Mouse (Mus musculus) cortical plate, adult 2 months (tissue): Measurements from ENCODE around the gene Prcc. TPM values are rescaled to one million over a fixed set of nuclear protein-coding genes. Genes with fewer than 3 reads are reported as not detected.
A peak's percentile ranks its signal among the peaks of the same experiment; 100 is the strongest.
"Not testable (repeated sequence)": the region's sequence is repeated elsewhere in the genome, so short reads cannot be mapped to it uniquely, and the experiment has no call there.

ENCODE experiments used
- H3K27ac ChIP-seq: fragments of 200-500 bp; 2 replicates; pipeline ENCODE4 v1.5.1; 2012; ENCODE audit warnings: low read length, control low read depth, inconsistent platforms; ENCODE audit not compliant: insufficient read depth
- H3K4me1 ChIP-seq: fragments of 200-500 bp; 2 replicates; pipeline ENCODE4 v1.6.1; 2011; ENCODE audit warnings: low read length; ENCODE audit not compliant: control insufficient read depth, insufficient read depth
- H3K4me3 ChIP-seq: fragments of 200-500 bp; 2 replicates; pipeline ENCODE4 v1.5.1; 2011; ENCODE audit warnings: mild to moderate bottlenecking, low read length, control low read depth; ENCODE audit not compliant: insufficient read depth
- CTCF ChIP-seq: fragments of 200-500 bp; IDR thresholded peaks from 2 replicates; pipeline ENCODE4 v1.5.1; 2011; ENCODE audit warnings: mild to moderate bottlenecking, control low read depth, low read length; ENCODE audit not compliant: insufficient read depth; ENCODE audit errors: extremely low read depth
- POLR2A ChIP-seq: fragments of 200-500 bp; IDR thresholded peaks from 2 replicates; pipeline ENCODE4 v1.6.1; 2011; ENCODE audit warnings: mild to moderate bottlenecking, low read length, control low read depth; ENCODE audit not compliant: insufficient read depth; ENCODE audit errors: extremely low read depth
- polyA plus RNA-seq: library from polyadenylated mRNA; depleted of rRNA; stranded (reverse); fragments of >200 nt; gene quantifications from 2 replicates; pipeline ENCODE4 v1.2.3, GENCODE M21; 2012

The Prcc gene
- polyA plus RNA-seq, 1 experiment = 37.2 TPM

GRCm38 (mm10) chr3:87891481-87891880, 6.1 kb upstream of the Prcc start:
- no peak overlapping the region for H3K27ac ChIP-seq
- no peaks in the 10 kb centered on the region for H3K4me1 ChIP-seq
- no peak for TF ChIP-seq POLR2A
- no peak for TF ChIP-seq CTCF
- no peak overlapping the region for H3K4me3 ChIP-seq

GRCm38 (mm10) chr3:87887400-87887799, 2.0 kb upstream of the Prcc start:
- H3K4me3 ChIP-seq, H3K27ac ChIP-seq, H3K4me1 ChIP-seq: not testable (repeated sequence)

- Histone ChIP-seq H3K4me1 (peaks cover 7% of the 10 kb centered on the region; the same call in 1 of the 2 replicates), H3K4me3 (peak overlapping the region; percentile 33; the same call in 1 of the 2 replicates), H3K27ac (no peak overlapping the region)
- TF ChIP-seq CTCF (no peak), POLR2A (no peak)
Observed at GRCm38 (mm10) chr3:87886416-87886815, 1.0 kb upstream of the Prcc start.

- Histone ChIP-seq H3K4me3 (peak overlapping the region; percentile 33), H3K27ac (no peak overlapping the region), H3K4me1 (peaks cover 7% of the 10 kb centered on the region; the same call in 1 of the 2 replicates)
- TF ChIP-seq POLR2A = no peak
- no peak for TF ChIP-seq CTCF
Observed at GRCm38 (mm10) chr3:87886004-87886365, 577 bp upstream of the Prcc start.

- Histone ChIP-seq H3K27ac (peak overlapping the region; percentile 17; the same call in 1 of the 2 replicates), H3K4me1 (peaks cover 7% of the 10 kb centered on the region; the same call in 1 of the 2 replicates), H3K4me3 (peak overlapping the region; percentile 55)
- TF ChIP-seq POLR2A (no peak), CTCF (no peak)
Observed at GRCm38 (mm10) chr3:87884708-87885251, 628 bp downstream of the Prcc start.

GRCm38 (mm10) chr3:87884291-87884690, 1.1 kb downstream of the Prcc start:
- no peak for TF ChIP-seq POLR2A
- TF ChIP-seq CTCF = no peak
- H3K4me1 ChIP-seq = peaks cover 7% of the 10 kb centered on the region; the same call in 1 of the 2 replicates
- H3K27ac ChIP-seq = no peak overlapping the region
- peak overlapping the region; percentile 55 for H3K4me3 ChIP-seq

- H3K27ac ChIP-seq = no peak overlapping the region
- peaks cover 5% of the 10 kb centered on the region; the same call in 1 of the 2 replicates for H3K4me1 ChIP-seq
- TF ChIP-seq CTCF = no peak
- TF ChIP-seq POLR2A = no peak
- no peak overlapping the region for H3K4me3 ChIP-seq
Observed at GRCm38 (mm10) chr3:87877730-87878129, 7.7 kb downstream of the Prcc start.

GRCm38 (mm10) chr3:87864111-87864510, 21.3 kb downstream of the Prcc start:
- H3K4me3 ChIP-seq, H3K4me1 ChIP-seq, H3K27ac ChIP-seq: not testable (repeated sequence)

GRCm38 (mm10) chr3:87859813-87860212, 25.6 kb downstream of the Prcc start:
- TF ChIP-seq POLR2A = no peak
- TF ChIP-seq CTCF = peak; percentile 66
- no peak overlapping the region for H3K27ac ChIP-seq
- no peak overlapping the region for H3K4me3 ChIP-seq
- H3K4me1 ChIP-seq = no peaks in the 10 kb centered on the region

GRCm38 (mm10) chr3:87857666-87858065, 27.7 kb downstream of the Prcc start:
- Histone ChIP-seq H3K4me1 (no peaks in the 10 kb centered on the region), H3K27ac (no peak overlapping the region), H3K4me3 (no peak overlapping the region)
- TF ChIP-seq CTCF (no peak), POLR2A (no peak)

GRCm38 (mm10) chr3:87855936-87856335, 29.5 kb downstream of the Prcc start:
- TF ChIP-seq POLR2A (no peak), CTCF (no peak)
- Histone ChIP-seq H3K27ac (no peak overlapping the region), H3K4me1 (no peaks in the 10 kb centered on the region), H3K4me3 (no peak overlapping the region)
